Mouse (Mus musculus): ENCODE data around the gene Spint3. TPM values are rescaled to one million over a fixed set of nuclear protein-coding genes. Genes with fewer than 3 reads are reported as not detected.

The Spint3 gene
- polyA plus RNA-seq, 1 experiment: not detected

DNA sequence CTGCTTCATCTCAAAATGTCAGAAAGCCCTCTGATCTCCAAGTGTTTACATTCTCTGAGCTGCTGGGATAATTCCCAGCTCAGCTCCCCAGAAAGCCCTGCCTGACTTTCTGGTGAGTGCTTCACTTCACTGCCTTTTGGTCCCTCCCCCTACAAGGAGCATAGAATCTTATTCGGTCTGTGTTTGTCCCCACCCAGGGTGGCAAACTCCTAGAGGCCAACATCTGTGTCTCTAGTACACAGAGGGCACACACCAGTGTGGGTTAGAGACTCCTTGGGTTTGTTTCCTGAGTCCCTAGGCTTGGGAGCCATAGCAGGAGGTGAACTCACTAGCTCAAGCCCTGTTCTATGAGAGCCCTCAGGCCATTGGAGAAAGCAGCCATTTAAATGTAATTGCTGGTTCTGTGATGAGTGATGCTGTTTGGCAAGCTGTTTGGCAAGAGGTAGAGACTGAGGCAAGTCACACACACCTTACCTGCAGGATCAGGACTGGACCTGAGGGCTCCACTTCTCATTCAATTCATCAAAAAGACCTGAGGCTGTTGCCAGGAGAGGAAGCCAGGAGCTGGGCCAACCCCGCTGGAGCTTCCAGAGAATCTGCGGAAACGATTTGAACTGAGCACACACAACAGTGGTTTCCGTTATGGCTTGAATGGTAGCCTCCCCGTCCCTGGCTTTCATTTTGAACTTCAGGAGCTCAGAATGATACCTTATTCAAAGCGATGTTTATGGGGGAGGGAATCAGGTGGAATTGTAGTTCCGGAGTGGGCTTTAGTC lies 32.4 kb downstream of the Spint3 start:
- H3K27ac ChIP-seq (ENCODE audit: insufficient read depth, low read depth, low read length): peak overlapping the region; percentile 15; the same call in 1 of the 2 replicates
- 34% methylated on average over 8 of the region's 8 CpGs for WGBS

DNA sequence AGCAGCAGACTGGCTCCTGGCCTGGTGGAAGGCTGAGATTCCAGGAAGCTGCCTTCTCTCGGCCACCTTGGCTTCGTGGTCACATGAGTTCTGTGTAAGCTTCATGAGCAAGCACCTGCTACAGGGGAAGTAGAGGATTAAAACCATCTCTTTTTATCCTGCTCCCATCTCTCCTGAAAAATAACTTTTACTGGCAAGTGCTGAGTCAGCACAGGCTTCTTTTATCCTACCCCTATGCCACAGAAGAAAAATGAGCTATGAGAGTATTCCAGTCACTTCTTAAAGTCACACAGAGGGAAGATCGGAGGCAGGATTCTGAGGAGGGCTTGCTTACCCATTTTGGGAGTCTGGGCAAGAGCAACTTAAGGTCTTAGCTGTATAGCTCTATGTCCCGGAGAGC lies 36.3 kb downstream of the Spint3 start:
- no peaks in the 10 kb centered on the region for H3K36me3 ChIP-seq (ENCODE audit: control insufficient read depth, insufficient read depth, low read length)
- peaks cover 4% of the 10 kb centered on the region; the same call in 1 of the 2 replicates for H3K27me3 ChIP-seq (ENCODE audit: control insufficient read depth, insufficient read depth, low read length)
- H3K27ac ChIP-seq (ENCODE audit: insufficient read depth, low read depth, low read length): no peak overlapping the region
- no peak overlapping the region for H3K4me3 ChIP-seq (ENCODE audit: low read depth, low read length)
- 63% methylated on average over 4 of the region's 4 CpGs for WGBS
- TF ChIP-seq CTCF (IDR thresholded peaks at IDR 0.05; ENCODE audit: extremely low read depth, insufficient read length, insufficient replicate concordance, low read depth, low read length): no peak
- peaks cover 3% of the 10 kb centered on the region; the same call in 1 of the 2 replicates for H3K4me1 ChIP-seq (ENCODE audit: control insufficient read depth, insufficient read depth, insufficient read length, low read length)

More for the DNA sequence above, 32.4 kb downstream of the Spint3 start:
- Histone ChIP-seq H3K4me3 (ENCODE audit: low read depth, low read length) (no peak overlapping the region), H3K4me1 (ENCODE audit: control insufficient read depth, insufficient read depth, insufficient read length, low read length) (peaks cover 3% of the 10 kb centered on the region; the same call in 1 of the 2 replicates), H3K36me3 (ENCODE audit: control insufficient read depth, insufficient read depth, low read length) (no peaks in the 10 kb centered on the region), H3K27me3 (ENCODE audit: control insufficient read depth, insufficient read depth, low read length) (peaks cover 4% of the 10 kb centered on the region; the same call in 1 of the 2 replicates)
- TF ChIP-seq POLR2A (IDR thresholded peaks at IDR 0.05; ENCODE audit: low read depth, low read length): no peak
- TF ChIP-seq CTCF (IDR thresholded peaks at IDR 0.05; ENCODE audit: extremely low read depth, insufficient read length, insufficient replicate concordance, low read depth, low read length): no peak

DNA sequence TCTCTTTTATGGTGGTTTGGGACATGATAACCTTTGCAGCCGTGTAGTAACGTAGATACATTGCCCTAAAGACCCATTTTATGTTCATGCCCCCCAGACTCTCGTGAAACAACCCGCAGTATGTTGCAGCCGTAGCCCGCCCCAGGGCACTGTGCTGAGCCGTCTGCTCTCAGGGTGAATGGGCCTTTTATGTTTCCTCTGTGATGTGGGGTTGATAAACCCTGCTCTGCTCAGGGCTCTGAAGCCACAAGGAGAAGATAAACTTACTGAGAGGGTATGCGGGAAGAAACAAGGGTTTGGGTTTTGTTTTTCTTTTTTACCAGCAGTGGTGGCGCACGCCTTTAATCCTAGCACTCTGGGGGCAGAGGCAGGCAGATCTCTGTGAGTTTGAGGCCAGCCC lies 38.9 kb downstream of the Spint3 start:
- no peak overlapping the region for H3K4me3 ChIP-seq (ENCODE audit: low read depth, low read length)
- H3K27me3 ChIP-seq (ENCODE audit: control insufficient read depth, insufficient read depth, low read length): no peaks in the 10 kb centered on the region
- H3K27ac ChIP-seq (ENCODE audit: insufficient read depth, low read depth, low read length): no peak overlapping the region
- TF ChIP-seq POLR2A (IDR thresholded peaks at IDR 0.05; ENCODE audit: low read depth, low read length) (no peak), CTCF (IDR thresholded peaks at IDR 0.05; ENCODE audit: extremely low read depth, insufficient read length, insufficient replicate concordance, low read depth, low read length) (no peak)
- H3K36me3 ChIP-seq (ENCODE audit: control insufficient read depth, insufficient read depth, low read length): no peaks in the 10 kb centered on the region
- WGBS: 62% methylated on average over 10 of the region's 10 CpGs
- H3K4me1 ChIP-seq (ENCODE audit: control insufficient read depth, insufficient read depth, insufficient read length, low read length): no peaks in the 10 kb centered on the region

DNA sequence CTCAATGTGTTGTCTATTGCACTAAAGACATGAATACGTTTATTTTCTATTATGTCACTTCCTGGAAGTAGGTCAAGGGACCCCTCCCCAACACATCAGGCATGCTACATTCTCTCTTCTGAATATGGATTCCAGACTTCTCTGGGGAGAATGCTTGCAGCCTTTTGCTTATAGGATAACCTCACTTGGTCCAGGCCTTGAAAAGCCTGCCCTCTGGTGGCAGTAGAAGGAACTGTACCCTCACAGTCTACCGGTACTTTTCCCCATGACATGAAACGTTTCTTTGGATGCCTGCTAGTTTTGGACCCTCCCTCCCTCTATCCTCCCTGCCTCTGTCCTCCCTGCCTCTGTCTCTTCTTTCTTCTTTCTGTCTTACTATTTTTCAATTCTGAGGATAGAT lies 42.1 kb downstream of the Spint3 start:
- Histone ChIP-seq H3K27me3 (ENCODE audit: control insufficient read depth, insufficient read depth, low read length) (no peaks in the 10 kb centered on the region), H3K4me1 (ENCODE audit: control insufficient read depth, insufficient read depth, insufficient read length, low read length) (peaks cover 3% of the 10 kb centered on the region; the same call in 1 of the 2 replicates), H3K27ac (ENCODE audit: insufficient read depth, low read depth, low read length) (no peak overlapping the region), H3K4me3 (ENCODE audit: low read depth, low read length) (no peak overlapping the region), H3K36me3 (ENCODE audit: control insufficient read depth, insufficient read depth, low read length) (peaks cover 14% of the 10 kb centered on the region)
- TF ChIP-seq POLR2A (IDR thresholded peaks at IDR 0.05; ENCODE audit: low read depth, low read length): no peak
- peak; percentile 65; the same call in 1 of the 2 replicates for TF ChIP-seq CTCF (IDR thresholded peaks at IDR 0.05; ENCODE audit: extremely low read depth, insufficient read length, insufficient replicate concordance, low read depth, low read length)
- WGBS: 2% methylated on average over 3 of the region's 3 CpGs

DNA sequence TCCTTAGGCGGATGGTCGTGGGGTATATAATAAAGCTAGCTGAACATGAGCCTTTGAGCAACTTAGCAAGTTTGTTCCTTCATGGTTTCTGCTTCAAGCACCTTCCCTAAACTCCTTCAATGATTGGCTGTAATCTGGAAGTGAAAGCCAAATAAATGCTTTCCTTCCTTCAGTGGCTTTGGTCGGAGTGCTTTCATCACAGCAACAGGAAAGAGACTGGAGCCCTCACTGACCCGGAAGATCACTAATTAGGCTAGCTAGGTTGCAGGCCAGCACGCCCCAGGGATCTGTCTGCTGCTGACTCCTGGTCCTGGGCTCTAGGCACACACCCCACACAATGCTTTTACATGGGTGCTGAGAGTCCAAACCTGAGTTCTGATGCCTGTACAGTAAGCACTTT lies 44.7 kb downstream of the Spint3 start:
- H3K4me1 ChIP-seq (ENCODE audit: control insufficient read depth, insufficient read depth, insufficient read length, low read length): peaks cover 3% of the 10 kb centered on the region; the same call in 1 of the 2 replicates
- no peaks in the 10 kb centered on the region for H3K27me3 ChIP-seq (ENCODE audit: control insufficient read depth, insufficient read depth, low read length)
- no peak overlapping the region for H3K27ac ChIP-seq (ENCODE audit: insufficient read depth, low read depth, low read length)
- no peak overlapping the region for H3K4me3 ChIP-seq (ENCODE audit: low read depth, low read length)
- TF ChIP-seq CTCF (IDR thresholded peaks at IDR 0.05; ENCODE audit: extremely low read depth, insufficient read length, insufficient replicate concordance, low read depth, low read length): no peak
- TF ChIP-seq POLR2A (IDR thresholded peaks at IDR 0.05; ENCODE audit: low read depth, low read length): no peak
- H3K36me3 ChIP-seq (ENCODE audit: control insufficient read depth, insufficient read depth, low read length): peaks cover 20% of the 10 kb centered on the region
- 48% methylated on average over 5 of the region's 5 CpGs for WGBS

DNA sequence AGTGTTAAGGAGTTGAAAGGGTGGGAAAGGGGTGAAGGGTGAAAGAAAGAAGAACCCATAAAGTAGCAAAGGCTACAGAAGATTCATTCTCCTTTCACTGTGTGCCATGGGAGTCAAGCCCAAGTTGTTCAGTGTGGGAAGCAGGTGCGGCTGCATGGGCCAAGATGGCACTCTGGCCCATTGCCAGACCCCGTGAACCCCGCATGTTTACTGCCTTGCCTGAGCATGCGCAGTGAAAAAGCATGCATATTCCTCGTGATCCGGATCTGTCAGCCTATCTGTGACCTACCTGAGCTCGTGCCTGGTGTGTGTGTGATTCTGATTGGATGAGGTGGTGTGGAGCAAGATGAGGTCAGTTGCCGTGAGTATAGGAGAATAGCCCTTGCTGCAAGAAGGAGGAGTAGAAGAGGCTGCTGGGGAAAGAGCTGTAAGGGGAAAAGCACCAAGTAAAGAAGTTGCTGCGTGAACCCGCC lies 49.9 kb downstream of the Spint3 start:
- peak overlapping the region; percentile 99 for H3K27ac ChIP-seq (ENCODE audit: insufficient read depth, low read depth, low read length)
- peak overlapping the region; percentile 70 for H3K4me3 ChIP-seq (ENCODE audit: low read depth, low read length)
- TF ChIP-seq CTCF (IDR thresholded peaks at IDR 0.05; ENCODE audit: extremely low read depth, insufficient read length, insufficient replicate concordance, low read depth, low read length): no peak
- TF ChIP-seq POLR2A (IDR thresholded peaks at IDR 0.05; ENCODE audit: low read depth, low read length): peak; percentile 52; the same call in 1 of the 2 replicates
- H3K4me1 ChIP-seq (ENCODE audit: control insufficient read depth, insufficient read depth, insufficient read length, low read length): peaks cover 11% of the 10 kb centered on the region; the same call in 1 of the 2 replicates
- 33% methylated on average over 10 of the region's 10 CpGs for WGBS
- peaks cover 20% of the 10 kb centered on the region for H3K36me3 ChIP-seq (ENCODE audit: control insufficient read depth, insufficient read depth, low read length)
- H3K27me3 ChIP-seq (ENCODE audit: control insufficient read depth, insufficient read depth, low read length): no peaks in the 10 kb centered on the region

DNA sequence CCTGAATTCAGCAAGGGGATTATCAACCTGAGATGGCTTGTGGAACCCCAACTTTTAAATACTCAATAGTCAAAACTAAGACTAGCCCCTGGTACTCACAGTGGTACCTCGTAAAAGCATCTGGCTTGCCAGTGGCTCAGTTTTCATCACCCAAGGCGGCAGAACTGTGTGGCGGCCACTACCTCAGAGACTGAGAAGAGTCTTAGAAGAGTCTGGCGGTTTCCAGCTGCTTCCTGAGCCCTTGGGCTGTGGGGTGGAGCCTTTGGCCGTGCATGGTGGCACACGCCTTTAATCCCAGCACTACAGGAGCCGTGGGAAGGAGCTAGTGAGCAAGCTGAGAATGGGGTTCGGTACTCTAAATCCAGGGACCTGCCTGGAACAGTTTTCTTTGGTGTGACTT lies 51.0 kb downstream of the Spint3 start:
- Histone ChIP-seq H3K4me3 (ENCODE audit: low read depth, low read length) (peak overlapping the region; percentile 40), H3K4me1 (ENCODE audit: control insufficient read depth, insufficient read depth, insufficient read length, low read length) (peaks cover 8% of the 10 kb centered on the region; the same call in 1 of the 2 replicates), H3K27ac (ENCODE audit: insufficient read depth, low read depth, low read length) (peak overlapping the region; percentile 99), H3K27me3 (ENCODE audit: control insufficient read depth, insufficient read depth, low read length) (no peaks in the 10 kb centered on the region; the same call in 1 of the 2 replicates), H3K36me3 (ENCODE audit: control insufficient read depth, insufficient read depth, low read length) (peaks cover 13% of the 10 kb centered on the region)
- WGBS: 23% methylated on average over 8 of the region's 8 CpGs
- no peak for TF ChIP-seq POLR2A (IDR thresholded peaks at IDR 0.05; ENCODE audit: low read depth, low read length)
- TF ChIP-seq CTCF (IDR thresholded peaks at IDR 0.05; ENCODE audit: extremely low read depth, insufficient read length, insufficient replicate concordance, low read depth, low read length): no peak

All from small intestine, adult 2 months (tissue).